Mouse (Mus musculus): ENCODE measurements around the gene Tmem52b. TPM values are rescaled to one million over a fixed set of nuclear protein-coding genes. Genes with fewer than 3 reads are reported as not detected.

The Tmem52b gene
- polyA plus RNA-seq, 1 experiment = not detected

DNA sequence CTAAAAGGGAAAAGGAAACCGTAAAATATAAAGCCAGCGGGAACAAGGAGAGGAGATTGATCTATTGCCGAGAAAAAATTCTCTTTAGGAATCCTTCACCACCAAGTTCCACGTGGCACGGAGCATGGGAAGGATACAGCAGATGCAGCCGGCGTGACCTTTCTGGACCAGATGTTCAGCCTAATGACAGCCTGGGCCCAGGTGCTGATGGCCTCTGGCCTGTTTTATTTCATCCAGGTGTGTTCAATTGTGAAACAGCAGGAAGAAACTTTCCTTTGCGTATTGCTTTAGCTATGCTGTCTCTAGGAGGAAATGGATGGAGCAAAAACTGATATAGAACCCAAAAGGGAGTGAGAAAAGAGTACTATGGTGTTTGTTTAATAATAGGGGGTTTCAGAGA is 513 bp downstream of the Tmem52b start:
- TF ChIP-seq EP300 (IDR thresholded peaks at IDR 0.05; ENCODE audit: insufficient read depth, low read depth, low read length) = no peak
- TF ChIP-seq POLR2A (IDR thresholded peaks at IDR 0.05; ENCODE audit: insufficient read depth, low read length) = no peak
- TF ChIP-seq CTCF (IDR thresholded peaks at IDR 0.05; ENCODE audit: low read depth, low read length) = no peak
- no peaks in the 10 kb centered on the region for H3K27me3 ChIP-seq (ENCODE audit: control insufficient read depth, insufficient read depth, low read length, poor library complexity, severe bottlenecking)
- H3K4me1 ChIP-seq (ENCODE audit: control insufficient read depth, insufficient read depth, low read length) = no peaks in the 10 kb centered on the region
- no peak overlapping the region for H3K9ac ChIP-seq (ENCODE audit: low read depth, poor library complexity, severe bottlenecking)
- no peak overlapping the region for H3K27ac ChIP-seq (ENCODE audit: insufficient read depth, low read length)
- no peaks in the 10 kb centered on the region for H3K36me3 ChIP-seq (ENCODE audit: control insufficient read depth, insufficient read depth, low read length, poor library complexity, severe bottlenecking)
- H3K9me3 ChIP-seq (replicated peaks; ENCODE audit: control insufficient read depth, insufficient read depth, low read length, poor library complexity, severe bottlenecking) = no peaks in the 10 kb centered on the region
- H3K4me3 ChIP-seq (ENCODE audit: low read depth, low read length) = no peak overlapping the region

DNA sequence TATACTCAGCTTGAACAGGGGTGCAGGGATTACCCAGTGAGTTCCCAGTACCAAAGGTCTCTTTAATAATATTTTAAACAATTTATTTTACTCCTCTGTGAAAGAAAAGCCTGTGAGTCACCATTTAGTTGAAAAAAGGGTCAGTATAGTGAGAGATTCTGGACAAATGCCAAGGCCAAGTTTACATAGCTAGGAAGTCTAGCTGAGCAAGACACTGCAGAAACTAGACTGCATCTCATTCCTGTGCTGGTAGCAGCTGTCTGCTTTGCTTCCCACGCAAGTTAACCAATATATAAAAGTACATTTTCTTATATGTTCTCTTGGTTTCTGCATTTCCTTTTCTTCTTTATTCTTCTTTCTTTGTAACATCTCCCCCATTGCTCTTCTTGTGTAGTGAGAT is 1.1 kb downstream of the Tmem52b start:
- H3K4me1 ChIP-seq (ENCODE audit: control insufficient read depth, insufficient read depth, low read length) = no peaks in the 10 kb centered on the region
- H3K27ac ChIP-seq (ENCODE audit: insufficient read depth, low read length) = no peak overlapping the region
- TF ChIP-seq CTCF (IDR thresholded peaks at IDR 0.05; ENCODE audit: low read depth, low read length) (no peak), EP300 (IDR thresholded peaks at IDR 0.05; ENCODE audit: insufficient read depth, low read depth, low read length) (no peak), POLR2A (IDR thresholded peaks at IDR 0.05; ENCODE audit: insufficient read depth, low read length) (no peak)
- no peak overlapping the region for H3K9ac ChIP-seq (ENCODE audit: low read depth, poor library complexity, severe bottlenecking)
- no peaks in the 10 kb centered on the region for H3K9me3 ChIP-seq (replicated peaks; ENCODE audit: control insufficient read depth, insufficient read depth, low read length, poor library complexity, severe bottlenecking)
- no peaks in the 10 kb centered on the region for H3K36me3 ChIP-seq (ENCODE audit: control insufficient read depth, insufficient read depth, low read length, poor library complexity, severe bottlenecking)
- H3K4me3 ChIP-seq (ENCODE audit: low read depth, low read length) = no peak overlapping the region
- no peaks in the 10 kb centered on the region for H3K27me3 ChIP-seq (ENCODE audit: control insufficient read depth, insufficient read depth, low read length, poor library complexity, severe bottlenecking)

DNA sequence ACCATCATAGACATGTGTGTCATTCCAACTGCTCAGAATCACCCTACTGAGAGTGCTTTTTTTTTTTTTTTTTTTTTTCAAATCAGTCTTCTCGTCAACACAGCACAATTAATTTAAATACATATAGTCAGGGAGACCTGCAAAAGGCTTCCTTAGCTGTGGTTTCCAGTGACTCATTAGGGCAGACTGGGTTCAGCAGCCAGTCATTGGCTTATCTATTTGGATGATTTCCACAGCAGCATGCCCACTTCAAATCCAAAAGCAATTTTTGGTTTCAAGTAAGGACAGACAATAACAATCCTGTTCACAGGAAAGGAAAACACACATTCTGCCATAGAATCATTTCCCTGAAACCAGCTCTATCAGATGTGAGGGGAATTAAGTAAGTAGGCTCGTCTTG is 2.0 kb downstream of the Tmem52b start:
- no peak overlapping the region for H3K9ac ChIP-seq (ENCODE audit: low read depth, poor library complexity, severe bottlenecking)
- no peaks in the 10 kb centered on the region for H3K9me3 ChIP-seq (replicated peaks; ENCODE audit: control insufficient read depth, insufficient read depth, low read length, poor library complexity, severe bottlenecking)
- no peak overlapping the region for H3K4me3 ChIP-seq (ENCODE audit: low read depth, low read length)
- no peaks in the 10 kb centered on the region for H3K27me3 ChIP-seq (ENCODE audit: control insufficient read depth, insufficient read depth, low read length, poor library complexity, severe bottlenecking)
- TF ChIP-seq POLR2A (IDR thresholded peaks at IDR 0.05; ENCODE audit: insufficient read depth, low read length) = no peak
- no peak for TF ChIP-seq CTCF (IDR thresholded peaks at IDR 0.05; ENCODE audit: low read depth, low read length)
- no peak for TF ChIP-seq EP300 (IDR thresholded peaks at IDR 0.05; ENCODE audit: insufficient read depth, low read depth, low read length)
- no peaks in the 10 kb centered on the region for H3K36me3 ChIP-seq (ENCODE audit: control insufficient read depth, insufficient read depth, low read length, poor library complexity, severe bottlenecking)
- H3K4me1 ChIP-seq (ENCODE audit: control insufficient read depth, insufficient read depth, low read length) = no peaks in the 10 kb centered on the region
- no peak overlapping the region for H3K27ac ChIP-seq (ENCODE audit: insufficient read depth, low read length)

DNA sequence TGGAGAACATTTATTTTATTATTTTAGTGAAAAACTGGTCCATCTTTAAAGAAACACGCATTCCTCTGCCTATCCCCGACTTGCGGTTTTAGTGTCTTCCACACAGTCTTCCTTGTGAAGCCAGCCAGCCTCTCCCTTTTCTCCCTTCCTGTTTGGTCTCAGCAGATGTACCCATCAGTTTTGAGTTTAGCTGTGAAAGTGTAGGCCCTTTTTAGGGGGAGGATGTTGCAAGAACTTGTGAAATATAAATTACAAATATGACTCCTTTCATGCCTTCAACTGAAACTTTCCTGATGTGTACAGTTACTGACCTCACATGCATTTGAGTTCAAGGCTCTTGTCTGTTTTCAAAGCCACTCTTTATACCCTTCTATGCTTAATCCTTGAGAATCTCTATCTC is 2.7 kb downstream of the Tmem52b start:
- H3K9ac ChIP-seq (ENCODE audit: low read depth, poor library complexity, severe bottlenecking) = no peak overlapping the region
- H3K4me1 ChIP-seq (ENCODE audit: control insufficient read depth, insufficient read depth, low read length) = no peaks in the 10 kb centered on the region
- H3K27ac ChIP-seq (ENCODE audit: insufficient read depth, low read length) = no peak overlapping the region
- no peak overlapping the region for H3K4me3 ChIP-seq (ENCODE audit: low read depth, low read length)
- TF ChIP-seq EP300 (IDR thresholded peaks at IDR 0.05; ENCODE audit: insufficient read depth, low read depth, low read length) = no peak
- TF ChIP-seq POLR2A (IDR thresholded peaks at IDR 0.05; ENCODE audit: insufficient read depth, low read length) = no peak
- TF ChIP-seq CTCF (IDR thresholded peaks at IDR 0.05; ENCODE audit: low read depth, low read length) = no peak
- no peaks in the 10 kb centered on the region for H3K36me3 ChIP-seq (ENCODE audit: control insufficient read depth, insufficient read depth, low read length, poor library complexity, severe bottlenecking)
- H3K9me3 ChIP-seq (replicated peaks; ENCODE audit: control insufficient read depth, insufficient read depth, low read length, poor library complexity, severe bottlenecking) = no peaks in the 10 kb centered on the region
- H3K27me3 ChIP-seq (ENCODE audit: control insufficient read depth, insufficient read depth, low read length, poor library complexity, severe bottlenecking) = no peaks in the 10 kb centered on the region

DNA sequence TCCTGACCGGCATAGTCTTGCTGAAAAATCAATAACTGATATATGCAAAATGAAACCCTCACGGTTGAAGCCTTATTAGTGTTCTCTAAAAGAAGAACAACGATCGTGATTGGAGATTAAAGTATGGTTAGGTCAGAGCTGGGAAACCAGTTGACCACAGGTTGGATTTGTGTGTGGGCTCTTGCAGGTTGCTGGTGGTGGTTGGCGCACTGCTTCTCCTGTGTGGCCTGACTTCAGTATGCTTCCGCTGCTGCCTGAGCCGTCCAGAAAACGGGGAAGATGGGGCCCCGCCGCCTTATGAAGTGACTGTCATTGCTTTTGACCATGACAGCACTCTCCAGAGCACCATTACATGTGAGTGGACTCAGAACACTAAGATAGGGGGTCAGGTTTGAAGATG is 4.0 kb downstream of the Tmem52b start:
- H3K9ac ChIP-seq (ENCODE audit: low read depth, poor library complexity, severe bottlenecking) = no peak overlapping the region
- H3K36me3 ChIP-seq (ENCODE audit: control insufficient read depth, insufficient read depth, low read length, poor library complexity, severe bottlenecking) = no peaks in the 10 kb centered on the region
- no peak overlapping the region for H3K4me3 ChIP-seq (ENCODE audit: low read depth, low read length)
- no peak for TF ChIP-seq EP300 (IDR thresholded peaks at IDR 0.05; ENCODE audit: insufficient read depth, low read depth, low read length)
- no peak for TF ChIP-seq CTCF (IDR thresholded peaks at IDR 0.05; ENCODE audit: low read depth, low read length)
- TF ChIP-seq POLR2A (IDR thresholded peaks at IDR 0.05; ENCODE audit: insufficient read depth, low read length) = no peak
- no peak overlapping the region for H3K27ac ChIP-seq (ENCODE audit: insufficient read depth, low read length)
- H3K4me1 ChIP-seq (ENCODE audit: control insufficient read depth, insufficient read depth, low read length) = no peaks in the 10 kb centered on the region
- H3K9me3 ChIP-seq (replicated peaks; ENCODE audit: control insufficient read depth, insufficient read depth, low read length, poor library complexity, severe bottlenecking) = no peaks in the 10 kb centered on the region
- H3K27me3 ChIP-seq (ENCODE audit: control insufficient read depth, insufficient read depth, low read length, poor library complexity, severe bottlenecking) = no peaks in the 10 kb centered on the region

DNA sequence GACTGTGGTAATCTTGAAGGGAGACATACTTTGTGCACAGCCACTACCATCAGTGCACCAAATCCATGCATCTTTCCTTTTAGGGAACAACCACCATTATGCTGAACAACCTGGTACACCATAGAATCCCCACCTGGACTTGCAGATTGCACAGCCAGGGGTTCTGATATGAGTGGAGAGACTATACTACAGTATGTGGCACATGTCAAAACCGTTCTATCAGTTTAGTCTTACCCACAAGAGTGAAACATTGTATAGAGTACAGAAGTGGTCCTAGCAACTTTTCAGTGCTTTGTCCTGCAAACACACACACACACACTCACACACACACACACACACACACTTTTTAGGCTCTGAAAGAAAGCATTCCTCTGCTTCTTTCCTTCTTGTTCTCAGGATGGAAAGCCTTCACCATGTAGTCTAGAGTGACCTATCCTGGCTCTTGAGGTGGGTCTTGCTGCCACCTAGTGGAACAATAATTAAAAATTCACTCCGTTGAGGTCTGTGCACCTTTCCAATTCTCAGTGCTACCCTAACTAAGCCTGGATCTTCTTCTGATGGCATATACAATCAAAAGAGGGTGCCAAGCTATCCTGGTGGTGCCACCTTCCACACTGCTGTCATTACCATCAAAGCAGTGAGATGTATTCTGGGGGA is 5.5 kb downstream of the Tmem52b start:
- Histone ChIP-seq H3K4me1 (ENCODE audit: control insufficient read depth, insufficient read depth, low read length) (no peaks in the 10 kb centered on the region), H3K36me3 (ENCODE audit: control insufficient read depth, insufficient read depth, low read length, poor library complexity, severe bottlenecking) (no peaks in the 10 kb centered on the region), H3K27ac (ENCODE audit: insufficient read depth, low read length) (no peak overlapping the region), H3K9ac (ENCODE audit: low read depth, poor library complexity, severe bottlenecking) (no peak overlapping the region), H3K4me3 (ENCODE audit: low read depth, low read length) (no peak overlapping the region), H3K27me3 (ENCODE audit: control insufficient read depth, insufficient read depth, low read length, poor library complexity, severe bottlenecking) (no peaks in the 10 kb centered on the region), H3K9me3 (replicated peaks; ENCODE audit: control insufficient read depth, insufficient read depth, low read length, poor library complexity, severe bottlenecking) (no peaks in the 10 kb centered on the region)
- TF ChIP-seq POLR2A (IDR thresholded peaks at IDR 0.05; ENCODE audit: insufficient read depth, low read length) = no peak
- TF ChIP-seq EP300 (IDR thresholded peaks at IDR 0.05; ENCODE audit: insufficient read depth, low read depth, low read length) = no peak
- TF ChIP-seq CTCF (IDR thresholded peaks at IDR 0.05; ENCODE audit: low read depth, low read length) = no peak

Measured in ES-Bruce4 (cell line).